Mouse (Mus musculus) intestine, embryonic 14.5 days (tissue): ENCODE results near the gene Trio. TPM values are rescaled to one million over a fixed set of nuclear protein-coding genes. Genes with fewer than 3 reads are reported as not detected.
A peak's percentile ranks its signal among the peaks of the same experiment; 100 is the strongest.

ENCODE experiments used
- ATAC-seq: fragments of 200-750 bp; cut with Nextera tagmentation; replicated peaks from 2 replicates; pipeline ENCODE4 v1.8.0; 2017; ENCODE audit warnings: low read depth, moderate number of reproducible peaks, moderate TSS enrichment, moderate library complexity; ENCODE audit not compliant: low FRiP score, low TSS enrichment
- DNase-seq: peaks from one replicate; pipeline ENCODE4 v3.0.0-alpha.2; 2018; ENCODE audit warnings: low spot score
- H3K27ac ChIP-seq: fragments of 300-500 bp; sonication (generic); 2 replicates; pipeline ENCODE4 v1.5.1; 2014; ENCODE audit warnings: low read depth, mild to moderate bottlenecking, control low read depth
- H3K27me3 ChIP-seq: fragments of 300-500 bp; sonication (generic); replicated peaks from 2 replicates; pipeline ENCODE4 v1.6.1; 2014; ENCODE audit warnings: low read length, control low read depth; ENCODE audit not compliant: control insufficient read depth, insufficient read depth
- H3K36me3 ChIP-seq: fragments of 300-500 bp; sonication (generic); 2 replicates; pipeline ENCODE4 v1.6.1; 2014; ENCODE audit warnings: low read length, control low read depth; ENCODE audit not compliant: control insufficient read depth, insufficient read depth
- H3K4me1 ChIP-seq: fragments of 300-500 bp; sonication (generic); replicated peaks from 2 replicates; pipeline ENCODE4 v1.6.1; 2014; ENCODE audit warnings: low read length, control low read depth, mixed read lengths; ENCODE audit not compliant: control insufficient read depth, insufficient read depth
- H3K4me2 ChIP-seq: fragments of 300-500 bp; sonication (generic); 2 replicates; pipeline ENCODE4 v1.6.1; 2014; ENCODE audit warnings: low read length
- H3K4me3 ChIP-seq: fragments of 300-500 bp; sonication (generic); 2 replicates; pipeline ENCODE4 v1.5.1; 2014; ENCODE audit warnings: low read depth, low read length, control low read depth, mixed read lengths
- H3K9ac ChIP-seq: fragments of 300-500 bp; sonication (generic); 2 replicates; pipeline ENCODE4 v1.6.1; 2014; ENCODE audit warnings: mild to moderate bottlenecking, low read length
- H3K9me3 ChIP-seq: fragments of 300-500 bp; sonication (generic); 2 replicates; pipeline ENCODE4 v1.6.1; 2016; ENCODE audit warnings: low read length, control low read depth; ENCODE audit not compliant: control insufficient read depth
- WGBS: fragments of 180-500 bp; shearing (Covaris S2); extraction: QIAGEN DNeasy Blood & Tissue Kit; methylation state at CpG from one replicate; pipeline ENCODE4 v1.1.7; 2014; 5-methylcytosine and 5-hydroxymethylcytosine counted together
- polyA plus RNA-seq: library from polyadenylated mRNA; unstranded; fragments of >200 nt; fragmentation: Nextera tagmentation; extraction: Ambion mirVana; gene quantifications from 2 replicates; pipeline ENCODE4 v1.2.1, GENCODE M21; 2014

The Trio gene
- polyA plus RNA-seq, 1 experiment from 2014 or later, result 34.7 TPM

GRCm38 (mm10) chr15:28028542-28028941 lies 2.9 kb upstream of the Trio start:
- DNase-seq, result no peak
- no peak overlapping the region for H3K27ac ChIP-seq
- no peak overlapping the region for H3K4me3 ChIP-seq
- no peak overlapping the region for H3K4me2 ChIP-seq
- H3K36me3 ChIP-seq, result no peaks in the 10 kb centered on the region
- ATAC-seq, result no peak
- no peaks in the 10 kb centered on the region for H3K27me3 ChIP-seq
- WGBS, result 93% methylated on average over 6 of the region's 6 CpGs
- H3K9me3 ChIP-seq, result no peaks in the 10 kb centered on the region
- H3K4me1 ChIP-seq, result peaks cover 5% of the 10 kb centered on the region
- H3K9ac ChIP-seq, result no peak overlapping the region

GRCm38 (mm10) chr15:28026167-28026481 lies 476 bp upstream of the Trio start:
- WGBS, result under 1% methylated on average over 18 of the region's 18 CpGs
- Histone ChIP-seq H3K27ac (no peak overlapping the region), H3K4me3 (peak overlapping the region; percentile 90), H3K9me3 (no peaks in the 10 kb centered on the region), H3K36me3 (no peaks in the 10 kb centered on the region), H3K27me3 (no peaks in the 10 kb centered on the region), H3K9ac (peak overlapping the region; percentile 35), H3K4me2 (peak overlapping the region; percentile 55), H3K4me1 (peaks cover 25% of the 10 kb centered on the region)
- ATAC-seq (no peak), DNase-seq (no peak)

- no peaks in the 10 kb centered on the region for H3K27me3 ChIP-seq
- peak; percentile 9; the same call in 1 of the 2 replicates for ATAC-seq
- H3K4me3 ChIP-seq, result peak overlapping the region; percentile 90
- H3K9me3 ChIP-seq, result no peaks in the 10 kb centered on the region
- peaks cover 35% of the 10 kb centered on the region for H3K4me1 ChIP-seq
- DNase-seq, result peak; percentile 82
- H3K9ac ChIP-seq, result peak overlapping the region; percentile 94
- WGBS, result under 1% methylated on average over 52 of the region's 54 CpGs
- H3K4me2 ChIP-seq, result peak overlapping the region; percentile 55
- H3K27ac ChIP-seq, result peak overlapping the region; percentile 95
- no peaks in the 10 kb centered on the region for H3K36me3 ChIP-seq
Observed at GRCm38 (mm10) chr15:28024965-28025338, 696 bp downstream of the Trio start.

GRCm38 (mm10) chr15:28024031-28024964 lies 1.4 kb downstream of the Trio start:
- H3K27me3 ChIP-seq, result no peaks in the 10 kb centered on the region
- no peaks in the 10 kb centered on the region for H3K9me3 ChIP-seq
- peak overlapping the region; percentile 94 for H3K9ac ChIP-seq
- no peaks in the 10 kb centered on the region for H3K36me3 ChIP-seq
- peak; percentile 87 for DNase-seq
- H3K4me2 ChIP-seq, result peak overlapping the region; percentile 55
- peak overlapping the region; percentile 90 for H3K4me3 ChIP-seq
- peak; percentile 45 for ATAC-seq
- peak overlapping the region; percentile 95 for H3K27ac ChIP-seq
- peaks cover 41% of the 10 kb centered on the region for H3K4me1 ChIP-seq
- WGBS, result under 1% methylated on average over 76 of the region's 81 CpGs

- WGBS, result 12% methylated on average over 15 of the region's 15 CpGs
- Histone ChIP-seq H3K9me3 (no peaks in the 10 kb centered on the region), H3K27ac (no peak overlapping the region), H3K9ac (no peak overlapping the region), H3K4me1 (peaks cover 43% of the 10 kb centered on the region), H3K27me3 (no peaks in the 10 kb centered on the region), H3K36me3 (no peaks in the 10 kb centered on the region), H3K4me3 (no peak overlapping the region), H3K4me2 (peak overlapping the region; percentile 22)
- ATAC-seq (no peak), DNase-seq (no peak)
Observed at GRCm38 (mm10) chr15:28021591-28022209, 3.9 kb downstream of the Trio start.

- no peak overlapping the region for H3K4me3 ChIP-seq
- H3K27me3 ChIP-seq, result no peaks in the 10 kb centered on the region
- ATAC-seq (no peak), DNase-seq (no peak)
- no peak overlapping the region for H3K4me2 ChIP-seq
- 38% methylated on average over 7 of the region's 7 CpGs for WGBS
- H3K9me3 ChIP-seq, result no peaks in the 10 kb centered on the region
- H3K36me3 ChIP-seq, result no peaks in the 10 kb centered on the region
- H3K27ac ChIP-seq, result no peak overlapping the region
- peaks cover 43% of the 10 kb centered on the region for H3K4me1 ChIP-seq
- H3K9ac ChIP-seq, result no peak overlapping the region
Observed at GRCm38 (mm10) chr15:28019393-28020070, 6.1 kb downstream of the Trio start.

- DNase-seq (no peak), ATAC-seq (no peak)
- Histone ChIP-seq H3K4me3 (no peak overlapping the region), H3K4me2 (no peak overlapping the region), H3K9me3 (no peaks in the 10 kb centered on the region), H3K27me3 (no peaks in the 10 kb centered on the region), H3K27ac (no peak overlapping the region), H3K4me1 (peaks cover 17% of the 10 kb centered on the region), H3K36me3 (no peaks in the 10 kb centered on the region), H3K9ac (no peak overlapping the region)
- 77% methylated on average over 3 of the region's 3 CpGs for WGBS
Observed at GRCm38 (mm10) chr15:28007516-28007915, 18.1 kb downstream of the Trio start.

- ATAC-seq (no peak), DNase-seq (no peak)
- no peak overlapping the region for H3K9ac ChIP-seq
- no peaks in the 10 kb centered on the region for H3K36me3 ChIP-seq
- no peak overlapping the region for H3K27ac ChIP-seq
- no peaks in the 10 kb centered on the region for H3K9me3 ChIP-seq
- peaks cover 22% of the 10 kb centered on the region for H3K4me1 ChIP-seq
- 47% methylated on average over 5 of the region's 5 CpGs for WGBS
- no peak overlapping the region for H3K4me3 ChIP-seq
- no peak overlapping the region for H3K4me2 ChIP-seq
- H3K27me3 ChIP-seq, result no peaks in the 10 kb centered on the region
Observed at GRCm38 (mm10) chr15:28004192-28004767, 21.4 kb downstream of the Trio start.
